Mouse (Mus musculus): ENCODE measurements around the gene Bpifb2. TPM values are rescaled to one million over a fixed set of nuclear protein-coding genes. Genes with fewer than 3 reads are reported as not detected.
A peak's percentile ranks its signal among the peaks of the same experiment; 100 is the strongest.
"Not testable (repeated sequence)": the region's sequence is repeated elsewhere in the genome, so short reads cannot be mapped to it uniquely, and the experiment has no call there.

The Bpifb2 gene
- polyA plus RNA-seq (2014; fragmentation: Nextera tagmentation; extraction: Ambion mirVana): not detected in 2 replicates

DNA sequence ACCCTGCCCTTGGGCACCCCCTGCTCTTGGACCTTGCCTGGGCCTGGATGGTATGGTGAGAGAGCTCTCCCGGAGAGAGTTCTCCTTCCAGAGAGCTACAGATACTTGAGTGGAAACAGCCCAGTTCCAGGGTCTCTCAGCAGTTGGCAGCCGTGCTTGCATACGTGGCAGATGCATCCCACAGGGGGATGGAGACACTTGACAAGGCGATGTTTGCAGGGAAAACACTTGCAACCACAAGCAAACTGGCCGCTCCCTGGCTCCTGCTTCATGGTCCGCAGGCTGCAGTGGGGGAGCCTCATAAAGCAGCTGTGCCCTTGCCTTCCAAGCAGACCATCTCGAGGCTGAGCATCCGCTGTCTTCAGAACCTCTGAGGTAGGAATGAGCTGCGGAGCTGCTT is at the start of gene Bpifb2:
TSS of gene Bpifb2 (plus strand) at position 301 of the 400 bp plus-strand sequence.
- no peak within 1 kb of the TSS for H3K9ac ChIP-seq (ENCODE audit: low read length)
- ATAC-seq (ENCODE audit: insufficient read depth, low FRiP score, low TSS enrichment) (no peak), DNase-seq (ENCODE audit: low spot score) (no peak)
- H3K9me3 ChIP-seq (ENCODE audit: control insufficient read depth, low read length): no peaks in the 10 kb centered on the region
- no peaks in the 10 kb centered on the region for H3K4me1 ChIP-seq (ENCODE audit: control insufficient read depth, insufficient read depth, low read length)
- no peak within 1 kb of the TSS for H3K4me3 ChIP-seq (ENCODE audit: low read depth, low read length)
- H3K27ac ChIP-seq (ENCODE audit: low read depth, low read length): no peak within 1 kb of the TSS
- no peaks in the 10 kb centered on the region for H3K36me3 ChIP-seq (ENCODE audit: control insufficient read depth, insufficient read depth, low read length)
- no peaks in the 10 kb centered on the region for H3K27me3 ChIP-seq (ENCODE audit: control insufficient read depth, insufficient read depth, low read length)
- H3K4me2 ChIP-seq (ENCODE audit: low read depth): no peak within 1 kb of the TSS
- 71% methylated on average over 9 of the region's 9 CpGs for WGBS

DNA sequence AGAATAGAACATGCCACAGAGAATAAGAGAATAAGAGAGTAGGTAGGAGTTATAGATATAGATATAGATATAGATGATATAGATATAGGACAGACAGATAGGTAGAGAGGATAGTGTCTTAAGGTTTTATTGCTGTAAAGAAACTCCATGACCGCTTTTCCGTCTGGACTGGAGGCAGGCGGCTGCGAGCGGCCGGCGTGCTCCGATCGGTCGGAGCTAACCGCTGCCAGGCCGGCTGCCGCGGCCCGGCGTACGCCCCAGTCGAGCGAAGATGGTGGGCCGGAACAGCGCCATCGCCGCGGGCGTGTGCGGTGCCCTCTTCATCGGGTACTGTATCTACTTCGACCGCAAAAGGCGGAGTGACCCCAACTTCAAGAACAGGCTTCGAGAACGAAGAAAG is 48.9 kb upstream of the Bpifb2 start:
- H3K4me2 ChIP-seq (ENCODE audit: low read depth); H3K27ac ChIP-seq (ENCODE audit: low read depth, low read length); DNase-seq (ENCODE audit: low spot score); ATAC-seq (ENCODE audit: insufficient read depth, low FRiP score, low TSS enrichment); H3K27me3 ChIP-seq (ENCODE audit: control insufficient read depth, insufficient read depth, low read length); H3K36me3 ChIP-seq (ENCODE audit: control insufficient read depth, insufficient read depth, low read length); H3K4me3 ChIP-seq (ENCODE audit: low read depth, low read length); H3K9me3 ChIP-seq (ENCODE audit: control insufficient read depth, low read length); H3K4me1 ChIP-seq (ENCODE audit: control insufficient read depth, insufficient read depth, low read length); H3K9ac ChIP-seq (ENCODE audit: low read length): not testable (repeated sequence)
- WGBS: 47% methylated on average over 32 of the region's 32 CpGs

DNA sequence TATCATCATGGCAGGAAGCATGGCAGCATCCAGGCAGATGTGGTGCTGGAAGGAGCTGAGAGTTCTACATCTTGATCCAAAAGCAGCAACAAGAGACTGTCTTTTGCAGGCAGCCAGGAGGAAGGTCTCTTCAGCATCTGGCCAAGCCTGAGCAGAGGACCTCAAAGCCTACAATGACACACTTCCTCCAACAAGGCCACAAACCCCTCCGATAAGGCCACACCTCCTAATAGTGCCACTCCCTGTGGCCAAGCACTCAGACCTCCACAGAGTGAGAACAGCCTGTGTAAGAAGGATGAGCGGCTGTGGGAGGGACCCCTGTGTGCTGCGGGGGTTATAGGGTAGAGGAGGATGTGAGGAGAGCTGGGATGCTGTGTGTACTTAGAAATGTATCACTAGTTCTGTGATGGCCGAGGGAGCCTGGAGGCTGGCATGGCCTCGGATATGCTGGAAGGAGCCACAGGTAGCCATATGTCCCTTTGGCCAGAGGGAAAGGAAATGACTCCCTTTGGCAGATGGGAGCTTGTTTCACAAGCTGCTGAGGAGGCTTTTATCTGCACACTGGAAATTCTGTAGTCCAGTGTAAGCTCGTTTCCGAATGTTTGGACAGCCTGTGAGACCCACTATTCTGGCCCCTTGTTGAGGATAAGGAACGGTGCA is 47.5 kb upstream of the Bpifb2 start:
- no peak overlapping the region for H3K4me3 ChIP-seq (ENCODE audit: low read depth, low read length)
- ATAC-seq (ENCODE audit: insufficient read depth, low FRiP score, low TSS enrichment): no peak
- WGBS: 87% methylated on average over 8 of the region's 8 CpGs
- DNase-seq (ENCODE audit: low spot score): no peak
- H3K9me3 ChIP-seq (ENCODE audit: control insufficient read depth, low read length): no peaks in the 10 kb centered on the region
- H3K9ac ChIP-seq (ENCODE audit: low read length): no peak overlapping the region
- H3K27me3 ChIP-seq (ENCODE audit: control insufficient read depth, insufficient read depth, low read length): no peaks in the 10 kb centered on the region
- H3K36me3 ChIP-seq (ENCODE audit: control insufficient read depth, insufficient read depth, low read length): no peaks in the 10 kb centered on the region
- H3K4me1 ChIP-seq (ENCODE audit: control insufficient read depth, insufficient read depth, low read length): no peaks in the 10 kb centered on the region
- H3K4me2 ChIP-seq (ENCODE audit: low read depth): no peak overlapping the region
- no peak overlapping the region for H3K27ac ChIP-seq (ENCODE audit: low read depth, low read length)

DNA sequence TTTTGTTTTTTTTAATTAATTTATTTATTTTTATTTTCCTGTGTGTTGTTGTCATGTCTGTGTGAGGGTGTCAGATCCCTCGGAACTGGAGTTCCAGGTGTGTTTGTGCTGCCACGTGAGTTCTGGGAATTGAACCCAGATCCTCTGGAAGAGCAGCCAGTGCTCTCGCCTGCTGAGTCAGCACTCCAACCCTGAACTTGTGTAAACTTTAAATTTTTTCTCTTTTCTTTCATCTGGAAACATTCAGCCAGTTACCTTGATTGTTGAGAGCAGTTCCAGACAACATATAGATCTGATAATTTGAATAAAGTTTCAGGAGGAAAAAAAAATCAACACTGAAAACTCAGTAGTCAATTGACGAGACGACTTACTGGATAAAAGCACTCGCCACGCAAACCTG is 46.1 kb upstream of the Bpifb2 start:
- no peak overlapping the region for H3K4me3 ChIP-seq (ENCODE audit: low read depth, low read length)
- H3K36me3 ChIP-seq (ENCODE audit: control insufficient read depth, insufficient read depth, low read length): no peaks in the 10 kb centered on the region
- no peak overlapping the region for H3K9ac ChIP-seq (ENCODE audit: low read length)
- WGBS: 89% methylated on average over 7 of the region's 7 CpGs
- no peak overlapping the region for H3K4me2 ChIP-seq (ENCODE audit: low read depth)
- no peak for ATAC-seq (ENCODE audit: insufficient read depth, low FRiP score, low TSS enrichment)
- no peaks in the 10 kb centered on the region for H3K27me3 ChIP-seq (ENCODE audit: control insufficient read depth, insufficient read depth, low read length)
- no peaks in the 10 kb centered on the region for H3K9me3 ChIP-seq (ENCODE audit: control insufficient read depth, low read length)
- no peak for DNase-seq (ENCODE audit: low spot score)
- no peaks in the 10 kb centered on the region for H3K4me1 ChIP-seq (ENCODE audit: control insufficient read depth, insufficient read depth, low read length)
- no peak overlapping the region for H3K27ac ChIP-seq (ENCODE audit: low read depth, low read length)

DNA sequence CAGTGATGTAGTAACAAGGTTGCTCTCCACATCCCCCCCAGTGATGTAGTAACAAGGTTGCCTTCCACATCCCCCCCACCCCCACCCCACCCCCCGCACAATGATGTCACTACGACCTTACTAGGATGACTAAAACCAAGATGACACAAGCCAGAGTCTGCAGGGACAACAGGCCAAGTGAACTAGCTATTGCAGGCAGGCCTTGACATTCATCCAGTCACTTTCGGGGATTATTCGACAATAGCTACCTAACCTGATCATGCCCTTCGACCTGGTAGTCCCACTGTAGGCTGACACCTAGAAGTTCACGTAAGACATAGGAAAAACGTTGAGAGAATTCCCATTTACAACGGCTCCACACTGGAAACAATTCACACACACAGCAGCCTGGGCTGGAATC is 41.6 kb upstream of the Bpifb2 start:
- H3K36me3 ChIP-seq (ENCODE audit: control insufficient read depth, insufficient read depth, low read length): no peaks in the 10 kb centered on the region
- WGBS: 91% methylated on average over 8 of the region's 8 CpGs
- no peak overlapping the region for H3K4me3 ChIP-seq (ENCODE audit: low read depth, low read length)
- H3K27me3 ChIP-seq (ENCODE audit: control insufficient read depth, insufficient read depth, low read length): no peaks in the 10 kb centered on the region
- no peak overlapping the region for H3K9ac ChIP-seq (ENCODE audit: low read length)
- no peak overlapping the region for H3K4me2 ChIP-seq (ENCODE audit: low read depth)
- no peaks in the 10 kb centered on the region for H3K4me1 ChIP-seq (ENCODE audit: control insufficient read depth, insufficient read depth, low read length)
- no peak overlapping the region for H3K27ac ChIP-seq (ENCODE audit: low read depth, low read length)
- H3K9me3 ChIP-seq (ENCODE audit: control insufficient read depth, low read length): no peaks in the 10 kb centered on the region
- ATAC-seq (ENCODE audit: insufficient read depth, low FRiP score, low TSS enrichment) (no peak), DNase-seq (ENCODE audit: low spot score) (no peak)

DNA sequence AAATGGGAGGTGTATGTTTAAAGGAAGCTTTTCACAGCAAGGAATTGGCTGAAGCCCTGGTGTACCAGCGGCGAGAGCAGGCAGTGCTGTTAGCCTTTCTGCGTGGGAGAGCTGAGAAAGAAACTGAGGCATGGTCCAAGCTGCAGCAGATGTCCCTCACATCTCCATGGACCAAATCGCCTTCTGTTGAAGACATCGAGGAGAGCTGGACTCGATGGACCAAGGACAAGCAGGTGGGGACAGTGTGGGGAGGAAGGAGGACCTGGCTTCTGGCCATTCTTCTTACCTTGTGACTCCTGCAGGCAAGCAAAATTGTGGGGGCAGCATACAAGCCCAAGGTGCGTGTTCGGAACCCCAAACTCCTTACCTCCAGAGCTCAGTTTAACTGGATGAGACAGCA is 32.0 kb upstream of the Bpifb2 start:
- Histone ChIP-seq H3K27ac (ENCODE audit: low read depth, low read length) (no peak overlapping the region), H3K27me3 (ENCODE audit: control insufficient read depth, insufficient read depth, low read length) (no peaks in the 10 kb centered on the region), H3K4me3 (ENCODE audit: low read depth, low read length) (no peak overlapping the region), H3K4me1 (ENCODE audit: control insufficient read depth, insufficient read depth, low read length) (no peaks in the 10 kb centered on the region), H3K9ac (ENCODE audit: low read length) (no peak overlapping the region), H3K9me3 (ENCODE audit: control insufficient read depth, low read length) (no peaks in the 10 kb centered on the region), H3K36me3 (ENCODE audit: control insufficient read depth, insufficient read depth, low read length) (no peaks in the 10 kb centered on the region), H3K4me2 (ENCODE audit: low read depth) (no peak overlapping the region)
- DNase-seq (ENCODE audit: low spot score) (no peak), ATAC-seq (ENCODE audit: insufficient read depth, low FRiP score, low TSS enrichment) (no peak)
- WGBS: 91% methylated on average over 8 of the region's 8 CpGs

DNA sequence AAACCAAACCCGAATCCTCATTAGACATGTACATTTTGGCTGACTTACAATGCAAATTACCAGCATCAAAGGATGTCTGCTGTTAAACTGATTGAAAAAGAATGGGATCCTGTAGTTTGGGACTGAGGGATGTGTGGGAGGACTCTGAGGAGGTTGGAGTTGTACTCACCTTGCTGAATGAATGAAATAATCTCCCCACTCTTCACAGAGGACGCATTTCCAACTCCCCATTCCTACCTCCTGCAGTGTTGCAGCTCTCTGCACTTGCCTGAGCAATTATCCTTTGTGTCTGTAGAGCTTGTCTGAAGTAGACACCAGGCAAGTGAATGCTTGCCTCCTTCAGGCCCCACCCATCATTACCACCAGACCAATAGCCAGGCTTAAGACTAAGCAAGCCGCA is 26.5 kb upstream of the Bpifb2 start:
- Histone ChIP-seq H3K27ac (ENCODE audit: low read depth, low read length) (no peak overlapping the region), H3K9me3 (ENCODE audit: control insufficient read depth, low read length) (no peaks in the 10 kb centered on the region), H3K27me3 (ENCODE audit: control insufficient read depth, insufficient read depth, low read length) (no peaks in the 10 kb centered on the region), H3K4me2 (ENCODE audit: low read depth) (no peak overlapping the region), H3K36me3 (ENCODE audit: control insufficient read depth, insufficient read depth, low read length) (no peaks in the 10 kb centered on the region), H3K4me1 (ENCODE audit: control insufficient read depth, insufficient read depth, low read length) (no peaks in the 10 kb centered on the region), H3K9ac (ENCODE audit: low read length) (no peak overlapping the region), H3K4me3 (ENCODE audit: low read depth, low read length) (no peak overlapping the region)
- DNase-seq (ENCODE audit: low spot score) (no peak), ATAC-seq (ENCODE audit: insufficient read depth, low FRiP score, low TSS enrichment) (no peak)
- 81% methylated on average over 3 of the region's 3 CpGs for WGBS

DNA sequence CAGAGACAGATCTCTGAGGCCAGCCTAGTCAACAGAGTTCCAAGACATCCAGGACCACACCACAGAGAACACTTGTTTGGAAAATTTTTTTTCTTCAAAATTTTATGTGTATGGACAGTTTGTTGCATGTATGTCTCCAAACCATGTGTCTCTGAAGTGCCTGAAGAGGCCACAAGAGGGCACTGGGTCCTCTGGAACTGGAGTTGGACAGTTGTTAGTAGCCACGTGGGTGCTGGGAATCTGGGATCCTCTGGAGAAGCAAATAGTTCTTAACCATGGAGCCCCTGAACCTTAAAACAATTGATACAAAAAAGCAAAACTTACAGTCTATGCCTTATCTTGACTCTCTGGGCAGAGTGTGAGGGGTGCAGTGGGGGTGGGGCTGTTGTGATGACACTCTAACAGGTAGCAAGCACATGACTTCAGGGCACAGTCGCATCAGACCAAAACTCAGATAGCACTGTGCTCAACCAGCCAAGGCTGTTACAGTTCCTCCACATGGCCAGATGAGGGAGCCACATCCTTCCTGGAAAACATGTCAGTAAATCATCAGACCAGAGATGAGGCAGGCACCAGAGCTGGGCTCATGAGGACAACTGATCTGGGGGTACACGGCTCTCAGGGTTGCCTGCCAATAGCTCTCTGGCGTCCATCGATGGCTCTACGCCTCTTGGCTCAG is 24.4 kb upstream of the Bpifb2 start:
- Histone ChIP-seq H3K27ac (ENCODE audit: low read depth, low read length) (no peak overlapping the region), H3K4me3 (ENCODE audit: low read depth, low read length) (no peak overlapping the region), H3K9ac (ENCODE audit: low read length) (no peak overlapping the region), H3K27me3 (ENCODE audit: control insufficient read depth, insufficient read depth, low read length) (no peaks in the 10 kb centered on the region), H3K4me1 (ENCODE audit: control insufficient read depth, insufficient read depth, low read length) (no peaks in the 10 kb centered on the region), H3K36me3 (ENCODE audit: control insufficient read depth, insufficient read depth, low read length) (no peaks in the 10 kb centered on the region), H3K9me3 (ENCODE audit: control insufficient read depth, low read length) (no peaks in the 10 kb centered on the region), H3K4me2 (ENCODE audit: low read depth) (no peak overlapping the region)
- no peak for DNase-seq (ENCODE audit: low spot score)
- 89% methylated on average over 6 of the region's 6 CpGs for WGBS
- ATAC-seq (ENCODE audit: insufficient read depth, low FRiP score, low TSS enrichment): no peak

DNA sequence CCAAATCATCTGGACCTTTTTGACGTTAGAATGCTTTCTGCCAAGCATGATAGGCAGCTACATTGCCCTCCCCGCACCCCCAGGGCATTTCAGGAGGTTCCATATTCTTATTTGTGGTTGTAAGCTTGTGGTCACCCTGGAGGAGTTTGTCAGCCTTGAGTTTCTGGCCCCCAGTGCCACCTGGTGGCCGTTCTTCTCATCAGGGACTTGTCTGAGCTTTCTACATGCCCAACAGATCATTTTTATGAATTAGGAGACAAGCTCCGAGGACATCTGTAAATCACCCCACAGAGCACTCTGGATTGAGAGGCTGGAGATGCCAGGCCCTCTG is 23.9 kb upstream of the Bpifb2 start:
- Histone ChIP-seq H3K4me2 (ENCODE audit: low read depth) (no peak overlapping the region), H3K36me3 (ENCODE audit: control insufficient read depth, insufficient read depth, low read length) (no peaks in the 10 kb centered on the region), H3K4me3 (ENCODE audit: low read depth, low read length) (no peak overlapping the region), H3K27me3 (ENCODE audit: control insufficient read depth, insufficient read depth, low read length) (no peaks in the 10 kb centered on the region), H3K9me3 (ENCODE audit: control insufficient read depth, low read length) (no peaks in the 10 kb centered on the region), H3K27ac (ENCODE audit: low read depth, low read length) (no peak overlapping the region), H3K9ac (ENCODE audit: low read length) (no peak overlapping the region), H3K4me1 (ENCODE audit: control insufficient read depth, insufficient read depth, low read length) (no peaks in the 10 kb centered on the region)
- ATAC-seq (ENCODE audit: insufficient read depth, low FRiP score, low TSS enrichment) (no peak), DNase-seq (ENCODE audit: low spot score) (peak; percentile 46)
- 55% methylated on average over 4 of the region's 4 CpGs for WGBS
